Mouse (Mus musculus) liver, embryonic 12.5 days (tissue): ENCODE results near the gene Aqp11. TPM values are rescaled to one million over a fixed set of nuclear protein-coding genes. Genes with fewer than 3 reads are reported as not detected.

ENCODE experiments used
- ATAC-seq: fragments of 200-750 bp; cut with Nextera tagmentation; 2 replicates; pipeline ENCODE4 v1.8.0; 2017; ENCODE audit warnings: moderate number of reproducible peaks, mild to moderate bottlenecking, moderate library complexity
- H3K27ac ChIP-seq: fragments of 300-500 bp; sonication (generic); 2 replicates; pipeline ENCODE4 v1.5.1; 2016; ENCODE audit warnings: mild to moderate bottlenecking
- H3K27me3 ChIP-seq: fragments of 300-500 bp; sonication (generic); replicated peaks from 2 replicates; pipeline ENCODE4 v1.6.1; 2016; ENCODE audit warnings: mild to moderate bottlenecking, moderate library complexity
- H3K36me3 ChIP-seq: fragments of 300-500 bp; sonication (generic); 2 replicates; pipeline ENCODE4 v1.6.1; 2016; ENCODE audit warnings: mild to moderate bottlenecking, moderate library complexity
- H3K4me1 ChIP-seq: fragments of 300-500 bp; sonication (generic); 2 replicates; pipeline ENCODE4 v1.6.1; 2016
- H3K4me2 ChIP-seq: fragments of 300-500 bp; sonication (generic); 2 replicates; pipeline ENCODE4 v1.6.1; 2016; ENCODE audit warnings: mild to moderate bottlenecking, moderate library complexity
- H3K4me3 ChIP-seq: fragments of 300-500 bp; sonication (generic); 2 replicates; pipeline ENCODE4 v1.5.1; 2016; ENCODE audit warnings: mild to moderate bottlenecking, moderate library complexity
- H3K9ac ChIP-seq: fragments of 300-500 bp; sonication (generic); 2 replicates; pipeline ENCODE4 v1.6.1; 2016; ENCODE audit warnings: mild to moderate bottlenecking, moderate library complexity
- H3K9me3 ChIP-seq: fragments of 300-500 bp; sonication (generic); replicated peaks from 2 replicates; pipeline ENCODE4 v1.6.1; 2016; ENCODE audit warnings: mild to moderate bottlenecking, moderate library complexity
- WGBS: fragments of 180-500 bp; shearing (Covaris S2); methylation state at CpG from one replicate; pipeline ENCODE4 v1.1.7; 2016; ENCODE audit not compliant: insufficient replicate concordance; 5-methylcytosine and 5-hydroxymethylcytosine counted together
- polyA plus RNA-seq: library from polyadenylated mRNA; unstranded; fragments of >200 nt; fragmentation: Nextera tagmentation; extraction: Ambion mirVana; gene quantifications from 2 replicates; pipeline ENCODE4 v1.2.1, GENCODE M21; 2016

Gene Aqp11
- polyA plus RNA-seq, 1 experiment from 2014 or later, result 12.1 TPM

DNA sequence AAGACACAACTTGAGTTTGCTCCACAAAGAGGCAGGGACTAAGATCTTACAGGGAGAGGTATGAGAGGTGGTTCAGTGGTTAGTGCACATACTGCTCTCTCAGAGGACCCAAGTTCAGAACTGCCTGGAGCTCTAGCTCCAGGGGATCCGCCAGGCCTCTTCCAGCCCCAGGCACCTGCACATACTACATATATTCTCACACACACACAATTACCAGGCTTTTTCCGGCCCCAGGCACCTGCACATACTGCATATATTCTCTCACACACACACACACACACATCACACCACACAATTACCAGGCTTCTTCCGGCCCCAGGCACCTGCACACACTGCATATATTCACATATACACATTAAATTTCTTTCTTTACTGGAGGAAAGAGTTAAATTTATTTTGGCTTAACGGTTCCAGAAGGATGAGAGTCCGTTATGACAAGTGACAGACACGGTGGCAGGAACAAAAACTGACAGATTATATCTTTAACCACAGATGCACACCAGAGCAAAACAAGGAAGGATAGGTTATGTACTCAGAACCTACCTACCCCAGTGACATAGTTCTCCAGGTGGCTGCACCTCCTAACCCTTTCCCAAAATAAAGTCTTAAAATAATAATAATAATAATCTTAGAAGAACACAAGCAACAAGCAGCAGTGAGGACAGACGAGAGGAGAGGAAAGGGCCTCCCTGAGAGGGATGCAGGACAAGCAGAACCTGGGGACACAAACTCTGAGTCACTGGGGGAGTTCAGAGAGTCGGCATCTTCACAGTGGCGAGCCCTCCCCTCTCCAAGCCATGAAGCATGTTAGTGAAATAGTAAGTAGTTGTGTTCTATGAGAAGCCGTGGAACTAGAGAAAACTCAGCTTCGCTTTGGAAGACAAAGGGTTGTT is 14.2 kb downstream of the Aqp11 start:
- H3K9me3 ChIP-seq, result no peaks in the 10 kb centered on the region
- no peak for ATAC-seq
- no peaks in the 10 kb centered on the region for H3K27me3 ChIP-seq
- H3K36me3 ChIP-seq, result peaks cover 73% of the 10 kb centered on the region
- WGBS, result 65% methylated on average over 11 of the region's 11 CpGs
- H3K4me2 ChIP-seq, result no peak overlapping the region
- no peak overlapping the region for H3K4me3 ChIP-seq
- no peak overlapping the region for H3K9ac ChIP-seq
- no peak overlapping the region for H3K27ac ChIP-seq
- H3K4me1 ChIP-seq, result peaks cover 9% of the 10 kb centered on the region

GRCm38 (mm10) chr7:97722278-97722918 is 15.7 kb downstream of the Aqp11 start:
- Histone ChIP-seq H3K4me3 (no peak overlapping the region), H3K27me3 (no peaks in the 10 kb centered on the region), H3K4me2 (no peak overlapping the region), H3K4me1 (peaks cover 9% of the 10 kb centered on the region), H3K27ac (no peak overlapping the region), H3K9me3 (no peaks in the 10 kb centered on the region), H3K9ac (no peak overlapping the region), H3K36me3 (peaks cover 77% of the 10 kb centered on the region)
- WGBS, result 82% methylated on average over 7 of the region's 7 CpGs
- no peak for ATAC-seq

- Histone ChIP-seq H3K9me3 (no peaks in the 10 kb centered on the region), H3K4me3 (no peak overlapping the region), H3K27ac (no peak overlapping the region), H3K4me1 (peaks cover 9% of the 10 kb centered on the region), H3K36me3 (peaks cover 79% of the 10 kb centered on the region), H3K4me2 (no peak overlapping the region), H3K27me3 (no peaks in the 10 kb centered on the region), H3K9ac (no peak overlapping the region)
- ATAC-seq, result no peak
- 77% methylated on average over 5 of the region's 5 CpGs for WGBS
These were observed 18.0 kb downstream of the Aqp11 start for GRCm38 (mm10) chr7:97720109-97720508.

GRCm38 (mm10) chr7:97719078-97719477 is 19.0 kb downstream of the Aqp11 start:
- Histone ChIP-seq H3K36me3 (peaks cover 85% of the 10 kb centered on the region), H3K27me3 (no peaks in the 10 kb centered on the region), H3K9me3 (no peaks in the 10 kb centered on the region), H3K4me2 (no peak overlapping the region), H3K9ac (no peak overlapping the region), H3K4me3 (no peak overlapping the region), H3K27ac (no peak overlapping the region), H3K4me1 (peaks cover 6% of the 10 kb centered on the region)
- WGBS, result 82% methylated on average over 5 of the region's 5 CpGs
- ATAC-seq, result no peak

- Histone ChIP-seq H3K4me1 (no peaks in the 10 kb centered on the region), H3K36me3 (peaks cover 85% of the 10 kb centered on the region), H3K27ac (no peak overlapping the region), H3K4me3 (no peak overlapping the region), H3K27me3 (no peaks in the 10 kb centered on the region), H3K9me3 (no peaks in the 10 kb centered on the region), H3K4me2 (no peak overlapping the region), H3K9ac (no peak overlapping the region)
- no peak for ATAC-seq
- 84% methylated on average over 1 of the region's 1 CpGs for WGBS
These were observed 20.8 kb downstream of the Aqp11 start for GRCm38 (mm10) chr7:97717326-97717725.

DNA sequence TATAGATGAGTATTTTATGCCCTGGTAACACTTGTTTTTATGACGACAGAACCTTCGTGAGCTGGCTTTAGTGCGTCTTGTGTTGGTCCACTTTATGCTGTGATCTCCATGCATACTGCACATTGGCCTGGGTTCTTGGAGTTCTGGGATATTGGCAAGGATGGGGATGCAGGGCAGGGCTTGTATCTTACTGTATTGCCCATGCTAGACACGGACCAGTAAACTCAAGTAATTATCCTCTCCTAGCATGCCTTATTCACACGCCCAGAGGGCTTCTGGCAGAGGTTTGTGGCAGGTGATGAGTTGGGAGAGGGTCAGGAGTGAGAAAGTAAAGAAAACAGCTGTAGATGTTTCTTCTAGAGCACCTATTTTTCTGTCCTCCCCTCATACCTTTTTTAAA is 23.4 kb downstream of the Aqp11 start:
- Histone ChIP-seq H3K4me1 (no peaks in the 10 kb centered on the region), H3K27ac (no peak overlapping the region), H3K36me3 (peaks cover 80% of the 10 kb centered on the region), H3K9ac (no peak overlapping the region), H3K27me3 (no peaks in the 10 kb centered on the region), H3K9me3 (no peaks in the 10 kb centered on the region), H3K4me3 (no peak overlapping the region), H3K4me2 (no peak overlapping the region)
- WGBS, result 90% methylated on average over 5 of the region's 5 CpGs
- no peak for ATAC-seq

DNA sequence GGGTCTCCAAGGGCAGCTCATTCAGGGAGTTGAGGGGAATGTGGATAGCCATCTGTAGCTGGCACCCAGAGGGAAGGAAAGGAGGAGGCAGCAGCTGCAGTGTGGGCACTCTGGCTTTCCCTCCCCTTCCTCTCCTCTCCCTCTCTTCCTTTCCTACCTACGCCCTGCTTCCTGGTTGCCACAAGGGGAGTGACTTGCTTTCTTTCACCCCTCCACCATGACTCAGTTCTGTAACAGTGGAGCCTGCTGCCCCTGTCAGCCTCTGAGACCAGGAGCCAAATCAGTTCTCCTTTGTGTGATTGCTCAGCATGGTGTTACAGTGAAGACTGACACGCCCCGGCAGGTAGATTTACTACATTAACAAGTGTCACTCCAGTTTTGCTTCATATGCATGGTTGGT is 28.9 kb downstream of the Aqp11 start:
- H3K36me3 ChIP-seq, result peaks cover 52% of the 10 kb centered on the region
- H3K4me2 ChIP-seq, result no peak overlapping the region
- H3K9ac ChIP-seq, result no peak overlapping the region
- H3K27me3 ChIP-seq, result no peaks in the 10 kb centered on the region
- no peak overlapping the region for H3K27ac ChIP-seq
- H3K4me1 ChIP-seq, result peaks cover 12% of the 10 kb centered on the region; the same call in 1 of the 2 replicates
- ATAC-seq, result no peak
- WGBS, result 71% methylated on average over 3 of the region's 3 CpGs
- H3K9me3 ChIP-seq, result no peaks in the 10 kb centered on the region
- no peak overlapping the region for H3K4me3 ChIP-seq

- no peak overlapping the region for H3K27ac ChIP-seq
- H3K4me3 ChIP-seq, result no peak overlapping the region
- ATAC-seq, result no peak
- H3K4me1 ChIP-seq, result peaks cover 12% of the 10 kb centered on the region; the same call in 1 of the 2 replicates
- WGBS, result 65% methylated on average over 5 of the region's 5 CpGs
- H3K9ac ChIP-seq, result no peak overlapping the region
- H3K9me3 ChIP-seq, result no peaks in the 10 kb centered on the region
- H3K4me2 ChIP-seq, result no peak overlapping the region
- H3K27me3 ChIP-seq, result no peaks in the 10 kb centered on the region
- peaks cover 42% of the 10 kb centered on the region for H3K36me3 ChIP-seq
These were observed 30.3 kb downstream of the Aqp11 start for GRCm38 (mm10) chr7:97707809-97708208.

GRCm38 (mm10) chr7:97707123-97707522 is 31.0 kb downstream of the Aqp11 start:
- Histone ChIP-seq H3K4me1 (peaks cover 12% of the 10 kb centered on the region; the same call in 1 of the 2 replicates), H3K36me3 (peaks cover 35% of the 10 kb centered on the region), H3K27me3 (no peaks in the 10 kb centered on the region), H3K27ac (no peak overlapping the region), H3K4me2 (no peak overlapping the region), H3K9ac (no peak overlapping the region), H3K4me3 (no peak overlapping the region), H3K9me3 (no peaks in the 10 kb centered on the region)
- ATAC-seq, result no peak
- WGBS, result 72% methylated on average over 4 of the region's 4 CpGs

- Histone ChIP-seq H3K4me3 (no peak overlapping the region), H3K9ac (no peak overlapping the region), H3K4me2 (no peak overlapping the region), H3K27me3 (no peaks in the 10 kb centered on the region), H3K27ac (no peak overlapping the region), H3K4me1 (peaks cover 29% of the 10 kb centered on the region), H3K36me3 (peaks cover 28% of the 10 kb centered on the region), H3K9me3 (no peaks in the 10 kb centered on the region)
- 80% methylated on average over 6 of the region's 6 CpGs for WGBS
- ATAC-seq, result no peak
These were observed 37.0 kb downstream of the Aqp11 start for GRCm38 (mm10) chr7:97701106-97701505.

DNA sequence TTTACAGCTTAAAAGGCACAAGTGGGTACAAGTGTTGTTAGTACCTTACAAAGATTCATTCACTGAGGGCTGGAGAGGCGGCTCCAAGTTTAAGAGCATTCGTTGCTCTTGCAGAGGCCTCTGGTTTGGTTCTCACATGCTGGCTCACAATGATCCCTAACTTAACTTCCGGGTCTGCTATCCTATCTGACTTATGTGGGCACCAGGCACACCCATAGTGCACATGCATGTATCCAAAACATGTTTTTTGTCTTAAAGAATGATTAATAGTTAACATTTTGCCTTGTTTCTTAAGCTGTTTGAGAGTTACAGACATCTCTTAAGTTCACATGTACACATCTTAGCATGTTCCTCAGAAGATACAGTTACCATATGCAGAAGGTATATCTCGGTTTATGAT is 37.9 kb downstream of the Aqp11 start:
- Histone ChIP-seq H3K4me2 (no peak overlapping the region), H3K27ac (no peak overlapping the region), H3K9ac (no peak overlapping the region), H3K4me3 (no peak overlapping the region), H3K27me3 (no peaks in the 10 kb centered on the region), H3K36me3 (peaks cover 23% of the 10 kb centered on the region), H3K9me3 (no peaks in the 10 kb centered on the region), H3K4me1 (peaks cover 38% of the 10 kb centered on the region)
- ATAC-seq, result no peak
- 84% methylated on average over 4 of the region's 4 CpGs for WGBS

GRCm38 (mm10) chr7:97696506-97697254 is 41.4 kb downstream of the Aqp11 start, which contains the start of gene Clns1a:
Gene Clns1a (plus strand): TSS chr7:97696634.
- WGBS, result 2% methylated on average over 63 of the region's 63 CpGs
- Histone ChIP-seq H3K27ac (peak within 1 kb of the TSS; percentile 73), H3K4me2 (peak within 1 kb of the TSS; percentile 77), H3K4me3 (peak within 1 kb of the TSS; percentile 96), H3K9ac (peak within 1 kb of the TSS; percentile 90), H3K9me3 (no peaks in the 10 kb centered on the region), H3K36me3 (peaks cover 19% of the 10 kb centered on the region), H3K27me3 (no peaks in the 10 kb centered on the region), H3K4me1 (peaks cover 39% of the 10 kb centered on the region)
- peak; percentile 96 for ATAC-seq
